Mouse (Mus musculus) hindbrain, postnatal 0 days (tissue): Measurements from ENCODE around the gene Ankfy1. TPM values are rescaled to one million over a fixed set of nuclear protein-coding genes. Genes with fewer than 3 reads are reported as not detected.

Experiments
- ATAC-seq: fragments of 200-750 bp; cut with Nextera tagmentation; 2 replicates; pipeline ENCODE4 v1.8.0; 2017; ENCODE audit warnings: mild to moderate bottlenecking, moderate TSS enrichment, moderate library complexity
- DNase-seq: peaks from one replicate; pipeline ENCODE4 v3.0.0-alpha.2; 2015; ENCODE audit warnings: low spot score
- H3K27ac ChIP-seq: fragments of 300-500 bp; sonication (generic); 2 replicates; pipeline ENCODE4 v1.5.1; 2014; ENCODE audit warnings: mild to moderate bottlenecking
- H3K27me3 ChIP-seq: fragments of 300-500 bp; sonication (generic); 2 replicates; pipeline ENCODE4 v1.6.1; 2014; ENCODE audit warnings: low read length, mixed read lengths; ENCODE audit not compliant: insufficient read depth
- H3K36me3 ChIP-seq: fragments of 300-500 bp; sonication (generic); 2 replicates; pipeline ENCODE4 v1.6.1; 2014; ENCODE audit warnings: low read length, mixed read lengths; ENCODE audit not compliant: insufficient read depth
- H3K4me1 ChIP-seq: fragments of 300-500 bp; sonication (generic); 2 replicates; pipeline ENCODE4 v1.6.1; 2014; ENCODE audit warnings: antibody characterized with exemption, low read length, mixed read lengths; ENCODE audit not compliant: insufficient read depth
- H3K4me2 ChIP-seq: fragments of 300-500 bp; sonication (generic); 2 replicates; pipeline ENCODE4 v1.6.1; 2014; ENCODE audit warnings: low read depth, mild to moderate bottlenecking, low read length, moderate library complexity, mixed read lengths
- H3K4me3 ChIP-seq: fragments of 300-500 bp; sonication (generic); 2 replicates; pipeline ENCODE4 v1.5.1; 2014; ENCODE audit warnings: low read length
- H3K9ac ChIP-seq: fragments of 300-500 bp; sonication (generic); replicated peaks from 2 replicates; pipeline ENCODE4 v1.6.1; 2014; ENCODE audit warnings: mild to moderate bottlenecking, low read length, moderate library complexity, mixed read lengths
- H3K9me3 ChIP-seq: fragments of 300-500 bp; sonication (generic); 2 replicates; pipeline ENCODE4 v1.6.1; 2016; ENCODE audit warnings: low read length, mixed read lengths
- CTCF ChIP-seq: IDR thresholded peaks from 2 replicates; pipeline ENCODE4 v1.5.1; 2016; ENCODE audit warnings: antibody characterized with exemption, control low read depth, low read depth
- WGBS: fragments of 180-500 bp; shearing (Covaris S2); extraction: QIAGEN DNeasy Blood & Tissue Kit; methylation state at CpG from one replicate; pipeline ENCODE4 v1.1.7; 2014; 5-methylcytosine and 5-hydroxymethylcytosine counted together
- polyA plus RNA-seq: library from polyadenylated mRNA; unstranded; fragments of >200 nt; fragmentation: Nextera tagmentation; extraction: Ambion mirVana; gene quantifications from 2 replicates; pipeline ENCODE4 v1.2.1, GENCODE M21; 2015
- total RNA-seq: library from RNA; depleted of rRNA; stranded (reverse); fragments of >200 nt; gene quantifications from 2 replicates; pipeline ENCODE4 v1.2.3, GENCODE M21; 2014

The Ankfy1 gene
- total and polyA plus RNA-seq, 2 experiments from 2014 or later: 16.0 to 42.8 TPM

DNA sequence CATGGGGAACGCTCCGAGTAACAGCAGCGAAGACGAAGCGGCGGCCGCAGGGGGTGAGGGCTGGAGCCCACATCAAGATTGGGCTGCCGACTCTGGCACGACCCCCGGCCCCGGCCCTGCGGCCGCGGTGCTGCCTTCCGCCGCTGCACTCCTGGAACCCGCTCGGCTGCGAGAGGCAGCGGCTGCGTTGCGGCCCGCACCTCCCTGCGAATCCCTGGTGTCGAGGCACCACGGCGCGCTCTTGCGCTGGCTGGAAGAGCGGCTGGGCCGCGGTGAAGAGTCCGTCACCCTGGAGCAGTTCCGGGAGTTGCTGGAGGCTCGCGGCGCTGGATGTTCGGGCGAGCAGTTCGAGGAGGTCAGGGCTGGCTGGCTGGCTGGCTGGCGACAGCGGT, 106.5 kb downstream of the Ankfy1 start:
- H3K27ac ChIP-seq: peak overlapping the region; percentile 96
- TF ChIP-seq CTCF: no peak
- under 1% methylated on average over 42 of the region's 42 CpGs for WGBS
- H3K4me1 ChIP-seq: no peaks in the 10 kb centered on the region
- H3K36me3 ChIP-seq: no peaks in the 10 kb centered on the region
- peak overlapping the region; percentile 92 for H3K9ac ChIP-seq
- no peaks in the 10 kb centered on the region for H3K9me3 ChIP-seq
- H3K4me2 ChIP-seq: peak overlapping the region; percentile 88
- H3K27me3 ChIP-seq: no peaks in the 10 kb centered on the region
- ATAC-seq (peak; percentile 61), DNase-seq (no peak)
- peak overlapping the region; percentile 92 for H3K4me3 ChIP-seq

DNA sequence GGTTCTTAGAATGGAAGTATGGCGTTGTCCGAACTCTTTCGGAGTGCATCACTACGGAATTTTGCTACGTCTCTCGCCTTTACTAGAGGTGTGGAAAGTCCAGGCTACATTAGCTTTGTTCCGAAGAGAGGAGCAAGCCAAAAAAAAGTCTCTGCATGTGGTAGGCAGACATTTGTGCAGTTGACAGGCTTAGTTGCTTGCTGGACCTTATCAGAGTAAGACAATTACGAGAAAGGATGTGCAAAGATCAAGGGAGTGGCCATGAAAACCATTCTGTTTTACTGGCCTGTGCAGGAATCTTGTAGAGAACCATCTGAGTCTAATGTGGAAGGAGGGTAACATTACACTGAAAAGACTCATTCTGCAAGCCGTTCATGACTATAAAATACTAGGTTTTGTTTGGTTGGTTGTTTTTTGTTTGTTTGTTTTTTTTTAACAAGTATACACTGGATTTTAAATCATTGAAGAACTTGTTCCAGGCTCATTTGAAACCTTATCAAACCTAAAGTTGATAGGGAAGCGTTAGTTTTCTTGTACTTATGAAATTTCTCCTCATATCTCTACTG, 107.0 kb downstream of the Ankfy1 start:
- Histone ChIP-seq H3K27ac (0 out of 2 replicates have a peak overlapping the region, but pooled peaks have one; percentile 96), H3K4me3 (peak overlapping the region; percentile 92), H3K4me1 (no peaks in the 10 kb centered on the region), H3K9me3 (no peaks in the 10 kb centered on the region), H3K27me3 (no peaks in the 10 kb centered on the region), H3K4me2 (peak overlapping the region; percentile 88), H3K9ac (peak overlapping the region; percentile 92), H3K36me3 (no peaks in the 10 kb centered on the region)
- 16% methylated on average over 10 of the region's 10 CpGs for WGBS
- DNase-seq: no peak
- TF ChIP-seq CTCF: no peak
- ATAC-seq: no peak

DNA sequence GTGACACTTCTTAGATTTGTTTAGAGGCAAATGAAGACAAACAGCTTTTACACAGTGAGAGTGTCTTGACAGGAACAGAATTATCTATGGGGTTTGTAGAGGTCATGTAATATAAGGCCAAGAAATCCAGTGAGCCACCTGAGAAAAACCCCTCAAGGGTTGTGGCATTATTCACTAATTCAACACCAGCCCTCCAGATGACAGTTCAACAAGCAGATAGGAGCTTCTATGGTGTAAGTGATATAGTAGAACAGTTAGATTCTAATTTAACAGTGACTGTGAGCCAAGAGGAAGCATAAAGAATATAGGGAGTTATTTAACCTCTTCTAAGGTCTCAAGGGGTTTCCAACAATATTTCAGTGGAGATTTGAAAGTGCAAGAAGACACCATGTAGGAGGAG, 108.3 kb downstream of the Ankfy1 start:
- H3K9me3 ChIP-seq: no peaks in the 10 kb centered on the region
- TF ChIP-seq CTCF: no peak
- no peaks in the 10 kb centered on the region for H3K36me3 ChIP-seq
- DNase-seq: no peak
- H3K9ac ChIP-seq: no peak overlapping the region
- H3K4me2 ChIP-seq: no peak overlapping the region
- no peaks in the 10 kb centered on the region for H3K27me3 ChIP-seq
- H3K27ac ChIP-seq: no peak overlapping the region
- H3K4me1 ChIP-seq: no peaks in the 10 kb centered on the region
- no peak overlapping the region for H3K4me3 ChIP-seq
- no peak for ATAC-seq

DNA sequence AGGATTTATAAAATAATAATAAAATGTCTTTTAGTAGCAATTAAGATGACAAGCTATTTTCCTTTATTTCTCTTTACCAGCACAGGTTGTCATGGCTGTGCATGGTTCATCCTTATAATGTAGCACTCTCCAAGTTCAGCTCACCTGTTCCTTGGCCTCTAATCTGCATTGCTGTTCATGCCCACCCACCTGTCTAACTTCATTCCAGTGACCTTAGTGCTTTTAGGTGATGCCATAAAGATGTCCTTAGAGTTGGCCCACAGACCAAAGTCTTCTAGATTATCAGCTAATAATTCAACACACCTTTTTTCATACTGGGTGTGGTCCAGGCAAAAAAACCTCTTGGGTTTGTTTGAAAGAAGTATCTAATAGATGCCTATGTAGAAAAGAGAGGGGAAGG, 111.4 kb downstream of the Ankfy1 start:
- Histone ChIP-seq H3K9ac (no peak overlapping the region), H3K4me3 (no peak overlapping the region), H3K4me1 (no peaks in the 10 kb centered on the region), H3K4me2 (no peak overlapping the region), H3K36me3 (no peaks in the 10 kb centered on the region), H3K27ac (no peak overlapping the region), H3K9me3 (no peaks in the 10 kb centered on the region), H3K27me3 (no peaks in the 10 kb centered on the region)
- no peak for DNase-seq
- no peak for TF ChIP-seq CTCF
- no peak for ATAC-seq

DNA sequence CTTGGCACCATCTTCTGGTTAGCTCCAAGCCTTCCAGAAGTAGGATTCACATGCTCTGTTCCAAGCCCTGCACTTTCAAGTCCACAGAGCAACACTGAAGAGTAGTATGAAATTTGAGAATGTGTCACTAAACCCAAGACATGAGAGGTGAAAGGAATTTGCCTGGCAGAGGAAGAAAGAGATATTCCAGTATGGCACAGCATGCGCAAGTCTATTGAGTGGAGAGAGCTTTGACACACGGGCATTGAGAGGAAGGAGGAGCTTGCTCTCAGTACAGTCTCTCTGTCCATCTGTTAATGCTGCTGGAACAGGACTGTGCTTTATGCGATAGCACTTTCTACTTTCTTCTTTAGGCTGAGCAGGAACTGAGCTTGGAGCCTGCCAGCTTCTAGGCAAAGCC, 113.2 kb downstream of the Ankfy1 start:
- no peak for ATAC-seq
- Histone ChIP-seq H3K4me1 (no peaks in the 10 kb centered on the region), H3K36me3 (no peaks in the 10 kb centered on the region), H3K9ac (no peak overlapping the region), H3K9me3 (no peaks in the 10 kb centered on the region), H3K4me2 (no peak overlapping the region), H3K27me3 (no peaks in the 10 kb centered on the region), H3K27ac (no peak overlapping the region), H3K4me3 (no peak overlapping the region)
- WGBS: 62% methylated on average over 3 of the region's 3 CpGs
- DNase-seq: no peak
- TF ChIP-seq CTCF: no peak

DNA sequence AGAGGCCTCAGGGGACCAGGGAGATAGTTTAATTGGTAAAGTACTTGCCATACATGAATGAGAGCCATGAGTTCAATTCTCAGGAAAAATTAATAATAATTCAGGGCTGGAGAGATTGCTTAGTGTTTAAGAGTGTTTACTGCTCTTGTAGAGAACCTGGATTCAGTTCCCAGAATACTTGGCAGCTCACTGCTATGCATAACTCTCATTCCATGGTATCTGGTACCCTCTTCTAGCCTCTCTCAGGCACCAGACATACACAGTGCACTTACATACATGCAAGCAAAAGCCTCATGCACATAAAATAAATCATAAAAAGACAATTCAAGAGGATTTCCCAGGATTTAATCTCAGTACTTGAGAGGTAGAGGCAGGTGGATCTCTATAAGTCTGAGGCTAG, 114.8 kb downstream of the Ankfy1 start:
- DNase-seq: no peak
- Histone ChIP-seq H3K4me2 (no peak overlapping the region), H3K4me1 (no peaks in the 10 kb centered on the region), H3K9ac (no peak overlapping the region), H3K27ac (no peak overlapping the region), H3K9me3 (no peaks in the 10 kb centered on the region), H3K4me3 (no peak overlapping the region), H3K36me3 (no peaks in the 10 kb centered on the region), H3K27me3 (no peaks in the 10 kb centered on the region)
- no peak for ATAC-seq
- TF ChIP-seq CTCF: no peak

DNA sequence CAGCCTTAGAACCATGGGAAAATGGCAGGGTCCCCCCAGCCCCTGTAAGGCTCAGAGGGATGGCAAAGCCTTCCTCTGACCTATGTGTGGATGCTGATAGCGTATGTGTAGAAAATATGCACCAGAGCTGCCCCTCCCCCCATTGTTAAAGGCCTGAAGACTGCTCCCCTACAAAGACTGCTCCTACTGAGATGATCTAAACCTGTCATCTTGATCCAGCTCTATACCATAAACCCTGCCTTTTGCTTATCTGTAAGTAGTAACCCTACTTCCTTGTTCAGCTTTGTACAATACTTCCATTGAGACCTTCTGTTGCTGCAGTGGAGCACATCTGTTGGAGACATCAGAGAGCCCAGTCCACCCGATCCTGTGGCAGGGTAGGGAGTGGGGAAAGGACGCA, 115.4 kb downstream of the Ankfy1 start:
- Histone ChIP-seq H3K27ac (no peak overlapping the region), H3K4me2 (no peak overlapping the region), H3K9me3 (no peaks in the 10 kb centered on the region), H3K36me3 (no peaks in the 10 kb centered on the region), H3K27me3 (no peaks in the 10 kb centered on the region), H3K4me3 (no peak overlapping the region), H3K9ac (no peak overlapping the region), H3K4me1 (no peaks in the 10 kb centered on the region)
- 88% methylated on average over 3 of the region's 3 CpGs for WGBS
- DNase-seq (no peak), ATAC-seq (no peak)
- TF ChIP-seq CTCF: no peak
